Mouse (Mus musculus) brown adipose tissue, adult 24 weeks (tissue): ENCODE measurements around the gene Nuak1. TPM values are rescaled to one million over a fixed set of nuclear protein-coding genes. Genes with fewer than 3 reads are reported as not detected.
"Not testable (repeated sequence)": the region's sequence is repeated elsewhere in the genome, so short reads cannot be mapped to it uniquely, and the experiment has no call there.

Experiments
- H3K27ac ChIP-seq: fragments of 200-500 bp; replicated peaks from 2 replicates; pipeline ENCODE4 v1.5.1; 2012; ENCODE audit warnings: low read depth, mild to moderate bottlenecking, low read length
- H3K4me1 ChIP-seq: fragments of 200-500 bp; 2 replicates; pipeline ENCODE4 v1.6.1; 2012; ENCODE audit warnings: low read length, mixed read lengths; ENCODE audit not compliant: control insufficient read depth, insufficient read depth, insufficient read length
- H3K4me3 ChIP-seq: fragments of 200-500 bp; 2 replicates; pipeline ENCODE4 v1.5.1; 2012; ENCODE audit warnings: low read depth, mild to moderate bottlenecking, low read length, moderate library complexity; ENCODE audit not compliant: insufficient read depth
- polyA plus RNA-seq: library from polyadenylated mRNA; stranded (reverse); fragments of >200 nt; gene quantifications from 2 replicates; pipeline ENCODE4 v1.2.4, GENCODE M21; 2012; ENCODE audit not compliant: missing spikeins, insufficient read depth, insufficient read length

Gene Nuak1
- polyA plus RNA-seq, result 2.7 and 4.0 TPM in 2 replicates

GRCm38 (mm10) chr10:84440541-84441433 is at the start of gene Nuak1:
TSS of gene Nuak1 (minus strand) at chr10:84440597.
- H3K27ac ChIP-seq, result peak within 1 kb of the TSS; percentile 90
- peak within 1 kb of the TSS; percentile 87 for H3K4me3 ChIP-seq
- H3K4me1 ChIP-seq, result peaks cover 3% of the 10 kb centered on the region

GRCm38 (mm10) chr10:84490115-84490514 is 49.7 kb upstream of the Nuak1 start:
- no peak overlapping the region for H3K4me3 ChIP-seq
- no peaks in the 10 kb centered on the region for H3K4me1 ChIP-seq
- H3K27ac ChIP-seq, result no peak overlapping the region

GRCm38 (mm10) chr10:84488315-84488714 is 47.9 kb upstream of the Nuak1 start:
- no peak overlapping the region for H3K4me3 ChIP-seq
- no peak overlapping the region for H3K27ac ChIP-seq
- H3K4me1 ChIP-seq, result no peaks in the 10 kb centered on the region

- H3K4me3 ChIP-seq, result no peak overlapping the region
- peaks cover 10% of the 10 kb centered on the region; the same call in 1 of the 2 replicates for H3K4me1 ChIP-seq
- H3K27ac ChIP-seq, result no peak overlapping the region
Measured at GRCm38 (mm10) chr10:84484661-84485060, 44.3 kb upstream of the Nuak1 start.

GRCm38 (mm10) chr10:84483553-84483952 is 43.2 kb upstream of the Nuak1 start:
- H3K4me3 ChIP-seq, result no peak overlapping the region
- peaks cover 10% of the 10 kb centered on the region; the same call in 1 of the 2 replicates for H3K4me1 ChIP-seq
- no peak overlapping the region for H3K27ac ChIP-seq

- Histone ChIP-seq H3K4me3 (no peak overlapping the region), H3K4me1 (peaks cover 10% of the 10 kb centered on the region; the same call in 1 of the 2 replicates), H3K27ac (no peak overlapping the region)
Measured at GRCm38 (mm10) chr10:84483069-84483468, 42.7 kb upstream of the Nuak1 start.

GRCm38 (mm10) chr10:84482418-84482817 is 42.0 kb upstream of the Nuak1 start:
- not testable (repeated sequence) for H3K4me3 ChIP-seq, H3K27ac ChIP-seq
- H3K4me1 ChIP-seq, result peaks cover 12% of the 10 kb centered on the region; the same call in 1 of the 2 replicates

GRCm38 (mm10) chr10:84481327-84481671 is 40.9 kb upstream of the Nuak1 start:
- Histone ChIP-seq H3K4me1 (peaks cover 13% of the 10 kb centered on the region; the same call in 1 of the 2 replicates), H3K4me3 (no peak overlapping the region), H3K27ac (no peak overlapping the region)

- no peak overlapping the region for H3K27ac ChIP-seq
- H3K4me3 ChIP-seq, result no peak overlapping the region
- peaks cover 13% of the 10 kb centered on the region; the same call in 1 of the 2 replicates for H3K4me1 ChIP-seq
Measured at GRCm38 (mm10) chr10:84480667-84481326, 40.4 kb upstream of the Nuak1 start.

GRCm38 (mm10) chr10:84480146-84480545 is 39.7 kb upstream of the Nuak1 start:
- Histone ChIP-seq H3K27ac (no peak overlapping the region), H3K4me1 (peaks cover 13% of the 10 kb centered on the region; the same call in 1 of the 2 replicates), H3K4me3 (no peak overlapping the region)

- Histone ChIP-seq H3K4me1 (peaks cover 13% of the 10 kb centered on the region; the same call in 1 of the 2 replicates), H3K27ac (no peak overlapping the region), H3K4me3 (no peak overlapping the region)
Measured at GRCm38 (mm10) chr10:84477613-84478076, 37.2 kb upstream of the Nuak1 start.

GRCm38 (mm10) chr10:84477045-84477612 is 36.7 kb upstream of the Nuak1 start:
- H3K4me3 ChIP-seq, result no peak overlapping the region
- peaks cover 13% of the 10 kb centered on the region; the same call in 1 of the 2 replicates for H3K4me1 ChIP-seq
- H3K27ac ChIP-seq, result no peak overlapping the region

- Histone ChIP-seq H3K4me1 (peaks cover 12% of the 10 kb centered on the region), H3K4me3 (no peak overlapping the region), H3K27ac (0 out of 2 replicates have a peak overlapping the region, but pooled peaks have one; percentile 23)
Measured at GRCm38 (mm10) chr10:84467555-84468164, 27.3 kb upstream of the Nuak1 start.

- peaks cover 12% of the 10 kb centered on the region for H3K4me1 ChIP-seq
- 0 out of 2 replicates have a peak overlapping the region, but pooled peaks have one; percentile 41 for H3K27ac ChIP-seq
Measured at GRCm38 (mm10) chr10:84465511-84465910, 25.1 kb upstream of the Nuak1 start.

More at GRCm38 (mm10) chr10:84465511-84465910, 25.1 kb upstream of the Nuak1 start:
- no peak overlapping the region for H3K4me3 ChIP-seq
